Comparison of ENCODE assay signal across 1 mouse cellular context in genomic region chr5:148944024-148944423, GRCm38 (mm10).
TF ChIP-seq lines count a peak whose summit lies in the region.

No protein-coding gene starts in this region.

TF ChIP-seq in CH12.LX, 34 proteins besides CTCF, POLR2A, EP300 and RAD21 (continued from another document):
- TF ChIP-seq BHLHE40 (IDR thresholded peaks at IDR 0.05; ENCODE audit: low read depth, low read length) (no peak), RCOR1 (conservative IDR thresholded peaks at IDR 0.05; ENCODE audit: low read depth, low read length) (no peak), IRF4 (IDR thresholded peaks at IDR 0.05; ENCODE audit: low read depth, low read length) (no peak), ZNF384 (IDR thresholded peaks at IDR 0.05; ENCODE audit: low read depth, low read length) (no peak), NELFE (IDR thresholded peaks at IDR 0.05; ENCODE audit: low read depth, low read length) (no peak)
